Mouse (Mus musculus): ENCODE results near the gene Lgals4.
A peak's percentile ranks its signal among the peaks of the same experiment; 100 is the strongest.

Gene Lgals4

DNA sequence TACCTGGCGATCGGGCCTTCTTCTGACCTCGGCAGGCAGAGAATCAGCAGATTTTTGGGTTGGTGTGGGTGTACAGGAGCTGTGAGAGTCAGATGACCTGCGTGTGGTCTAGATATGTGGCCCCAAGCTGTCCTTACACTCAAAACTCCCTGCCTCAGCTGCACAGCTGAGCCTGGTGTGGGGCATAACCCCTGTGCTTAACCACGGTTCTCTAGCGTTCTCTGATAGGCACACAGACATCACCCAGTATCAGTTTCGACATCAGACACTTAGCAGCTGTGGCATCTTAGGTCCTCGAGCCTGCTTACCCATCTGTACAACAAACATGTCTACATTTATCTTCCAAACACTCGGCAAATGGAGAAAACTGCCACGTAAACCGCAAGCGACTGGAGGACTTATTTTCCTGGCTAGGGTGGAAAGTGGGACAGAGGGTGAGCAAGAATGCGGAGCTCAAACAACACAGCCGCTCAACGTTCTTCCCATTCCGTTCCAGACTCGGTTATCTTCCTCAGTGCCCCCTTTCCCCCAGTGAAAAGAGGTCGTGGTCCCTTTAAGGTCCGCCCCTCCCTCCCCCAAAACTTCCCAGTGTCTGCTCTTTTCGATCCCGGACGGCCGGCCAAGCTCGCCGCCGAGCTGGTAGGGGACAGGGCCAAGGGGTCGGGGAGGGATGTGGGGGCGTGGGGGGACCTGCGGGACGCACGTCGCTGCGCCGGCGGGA lies 25.3 kb upstream of the Lgals4 start, which contains the start of gene Hnrnpl:
Hnrnpl (plus strand) TSS at position 321 of the 721 bp plus-strand sequence.
- peak; percentile 52 to 53 for DNase-seq (ENCODE audit: low spot score in 2 of 2)

DNA sequence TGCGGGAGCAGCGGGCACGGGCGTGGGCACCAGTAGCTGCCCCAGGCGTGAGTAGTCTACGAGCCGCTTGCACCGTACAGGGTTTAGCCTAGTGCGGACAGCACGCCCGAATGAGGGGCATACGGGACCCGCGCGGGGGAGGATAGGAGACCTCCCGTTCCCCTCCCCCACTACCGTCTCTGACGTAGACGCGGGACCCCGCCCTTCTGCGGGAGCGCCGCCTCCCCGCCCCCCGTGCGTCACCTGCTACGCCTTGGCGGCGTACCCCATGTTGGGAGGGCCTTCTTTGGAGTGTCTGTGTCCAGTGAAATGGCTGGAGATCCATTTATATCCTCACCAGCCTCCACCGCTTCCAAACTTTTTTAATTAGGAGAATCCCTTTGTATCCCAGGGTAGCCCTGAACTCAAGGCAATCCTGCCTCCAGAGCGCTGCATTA lies 24.7 kb upstream of the Lgals4 start:
- DNase-seq (ENCODE audit: low spot score in 2 of 2) = peak; percentile 95

DNA sequence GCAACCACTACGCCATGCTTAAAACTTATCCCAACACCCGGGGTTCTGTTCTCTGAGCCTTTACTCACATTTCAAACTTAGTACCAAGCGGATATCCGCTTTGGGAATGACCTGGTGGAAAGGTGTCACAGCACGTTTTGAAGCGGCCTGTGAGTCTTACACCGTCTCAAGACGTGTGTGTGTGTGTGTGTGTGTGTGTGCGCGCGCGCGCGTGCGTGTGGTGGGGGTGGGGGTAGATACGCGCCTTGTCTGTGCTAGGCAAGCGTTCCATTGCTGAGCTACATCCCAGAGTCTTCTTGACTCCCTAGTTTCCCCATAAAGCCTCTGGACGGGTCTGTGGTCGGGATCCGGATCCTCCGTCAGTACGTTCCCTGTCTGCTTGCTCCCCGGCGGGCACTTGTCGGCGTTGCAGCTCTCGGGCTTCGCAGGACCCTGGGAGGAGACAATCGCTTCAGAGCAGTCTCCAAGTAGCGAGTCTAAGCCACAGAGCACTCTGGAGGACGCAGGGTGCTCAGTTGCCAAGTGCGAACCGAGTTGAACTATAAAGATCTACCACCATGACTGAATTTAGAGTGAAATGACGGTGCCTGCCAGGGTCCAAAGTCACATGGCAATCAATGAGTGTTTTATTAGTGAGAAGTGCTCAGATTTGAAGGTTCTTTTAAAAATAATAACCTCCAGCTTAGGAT lies 24.1 kb upstream of the Lgals4 start:
- peak in 1 of 2 experiments; percentile 62 for DNase-seq (ENCODE audit: low spot score in 2 of 2)

DNA sequence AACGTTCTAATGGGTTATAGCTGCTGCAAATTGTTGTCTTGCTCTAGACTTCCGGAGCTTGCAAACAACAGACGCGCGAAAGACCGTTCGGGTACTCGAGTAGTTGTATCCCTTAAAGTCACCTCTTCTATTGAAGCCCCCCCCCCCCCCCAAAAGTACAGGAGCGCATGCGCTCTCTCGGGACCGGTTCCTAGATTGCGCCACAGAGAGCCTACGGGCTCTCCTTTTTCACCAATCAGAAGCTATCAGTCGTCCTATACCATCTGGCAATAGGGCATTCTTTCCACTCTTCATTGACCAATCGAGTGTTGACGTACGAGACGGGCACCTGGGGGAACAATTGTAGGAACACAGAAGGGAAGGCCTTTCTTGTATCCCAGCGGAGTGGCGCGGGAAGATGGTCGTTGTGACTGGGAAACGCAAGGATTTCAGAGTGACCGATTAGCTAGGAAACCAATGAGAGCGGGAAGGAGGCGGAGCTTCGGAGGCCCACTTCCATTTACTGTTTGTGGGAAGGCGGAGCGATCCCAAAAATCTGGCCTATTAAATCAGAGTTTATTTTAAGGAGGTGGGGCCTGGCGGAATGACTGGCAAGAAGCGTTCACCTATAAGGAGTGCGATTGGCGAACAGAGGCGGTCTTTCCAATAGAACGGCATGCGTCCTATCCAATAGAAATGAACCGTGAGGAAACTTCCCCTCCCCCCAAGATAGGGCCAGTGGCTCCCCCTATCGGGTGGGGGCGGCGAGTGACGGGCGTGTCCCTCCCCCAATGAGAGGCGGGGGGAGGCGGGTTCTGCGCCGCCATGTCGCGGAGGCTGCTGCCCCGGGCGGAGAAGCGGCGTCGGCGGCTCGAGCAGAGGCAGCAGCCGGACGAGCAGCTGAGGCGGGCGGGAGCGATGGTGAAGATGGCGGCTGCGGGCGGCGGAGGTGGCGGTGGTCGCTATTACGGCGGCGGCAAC lies 23.3 kb upstream of the Lgals4 start:
- DNase-seq (ENCODE audit: low spot score in 2 of 2) = peak; percentile 99

DNA sequence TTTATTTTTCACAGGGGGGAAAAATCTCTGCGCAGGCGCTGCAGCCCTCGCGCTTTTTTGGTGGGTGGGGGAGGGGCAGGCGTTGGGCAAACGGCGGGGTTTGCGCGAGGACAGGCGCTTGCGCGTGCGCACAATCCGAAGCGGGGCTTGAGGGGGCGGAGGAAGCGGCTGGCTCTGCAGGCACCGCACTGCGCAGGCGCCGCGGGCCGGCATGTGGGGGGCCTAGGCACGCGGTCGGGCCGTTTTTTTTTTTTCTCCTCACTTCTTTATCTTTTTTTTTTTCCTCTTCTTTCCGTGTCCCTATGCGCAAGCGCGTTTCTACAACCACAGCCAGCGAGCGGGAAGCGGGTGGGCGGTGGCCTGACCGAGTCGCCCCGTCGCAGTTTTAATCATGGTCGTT lies 22.4 kb upstream of the Lgals4 start:
- DNase-seq (ENCODE audit: low spot score in 2 of 2) = peak; percentile 84 to 91

DNA sequence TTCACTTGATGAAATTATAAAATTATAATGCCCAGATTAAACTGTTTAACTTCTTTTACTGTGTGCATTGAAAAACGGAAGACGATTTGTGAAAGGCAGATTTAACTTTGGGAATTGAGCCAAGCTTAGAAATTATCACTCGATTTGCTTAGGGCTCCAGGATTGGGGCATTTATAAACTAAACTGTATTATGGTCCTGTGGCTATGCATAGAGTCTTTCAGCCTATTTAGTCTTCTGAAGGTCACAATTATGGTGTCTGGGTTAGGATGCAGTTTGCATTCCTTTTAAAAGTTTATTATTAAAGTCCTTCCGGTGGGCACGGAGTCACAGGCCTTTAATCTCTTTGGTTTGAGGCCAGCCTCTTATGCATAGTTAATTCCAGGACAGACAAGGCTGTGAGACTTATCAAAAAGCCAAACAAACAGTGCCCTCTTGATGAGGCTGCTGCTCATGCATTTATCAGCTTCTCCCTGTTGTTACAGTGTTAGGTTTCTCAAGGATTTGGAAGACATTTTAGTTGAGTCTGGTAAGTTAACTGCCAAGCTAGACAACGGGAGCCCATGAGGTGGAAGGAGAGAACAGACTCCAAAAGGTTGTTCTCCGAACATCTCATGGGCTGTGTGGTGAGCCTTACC lies 21.9 kb upstream of the Lgals4 start:
- DNase-seq (ENCODE audit: low spot score in 2 of 2) = no peak

DNA sequence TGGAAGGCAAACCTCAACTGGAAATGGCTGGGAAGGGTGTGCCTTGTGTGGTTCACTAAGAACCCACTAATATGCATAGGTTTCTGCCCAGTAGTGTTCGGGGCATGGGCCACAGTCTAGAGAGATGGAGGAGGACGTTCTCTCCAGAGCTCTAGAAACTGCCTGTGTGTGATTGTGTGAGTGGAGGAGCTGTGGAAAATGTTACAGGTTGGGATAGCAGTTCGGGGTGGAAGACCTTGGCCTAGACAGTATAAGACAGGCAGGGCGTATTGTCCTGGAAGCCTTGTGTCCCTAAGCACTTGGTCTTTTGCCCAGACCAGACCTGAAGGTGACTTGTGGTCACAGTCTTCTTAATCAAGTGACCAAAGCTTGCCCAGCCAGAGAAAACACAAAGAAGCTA lies 21.2 kb upstream of the Lgals4 start:
- no peak for DNase-seq (ENCODE audit: low spot score in 2 of 2)

DNA sequence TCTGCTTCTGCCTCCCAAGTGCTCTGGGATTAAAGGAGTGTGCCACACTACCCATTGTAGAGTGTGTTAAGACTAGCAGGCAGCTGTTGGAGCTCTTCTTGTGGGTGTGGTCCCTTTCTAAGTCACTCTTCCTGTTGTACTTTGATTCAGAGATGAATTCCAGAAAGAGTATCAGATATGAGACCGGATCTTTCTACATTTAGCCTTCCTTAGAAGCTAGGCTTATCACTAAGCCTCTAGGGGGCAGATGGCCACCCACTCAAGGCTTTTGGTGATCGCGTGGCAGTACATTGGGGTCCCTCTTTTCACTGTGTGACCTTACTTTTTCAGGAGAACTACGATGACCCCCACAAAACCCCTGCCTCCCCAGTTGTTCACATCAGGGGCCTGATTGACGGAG lies 20.7 kb upstream of the Lgals4 start:
- DNase-seq (ENCODE audit: low spot score in 2 of 2) = no peak

DNA sequence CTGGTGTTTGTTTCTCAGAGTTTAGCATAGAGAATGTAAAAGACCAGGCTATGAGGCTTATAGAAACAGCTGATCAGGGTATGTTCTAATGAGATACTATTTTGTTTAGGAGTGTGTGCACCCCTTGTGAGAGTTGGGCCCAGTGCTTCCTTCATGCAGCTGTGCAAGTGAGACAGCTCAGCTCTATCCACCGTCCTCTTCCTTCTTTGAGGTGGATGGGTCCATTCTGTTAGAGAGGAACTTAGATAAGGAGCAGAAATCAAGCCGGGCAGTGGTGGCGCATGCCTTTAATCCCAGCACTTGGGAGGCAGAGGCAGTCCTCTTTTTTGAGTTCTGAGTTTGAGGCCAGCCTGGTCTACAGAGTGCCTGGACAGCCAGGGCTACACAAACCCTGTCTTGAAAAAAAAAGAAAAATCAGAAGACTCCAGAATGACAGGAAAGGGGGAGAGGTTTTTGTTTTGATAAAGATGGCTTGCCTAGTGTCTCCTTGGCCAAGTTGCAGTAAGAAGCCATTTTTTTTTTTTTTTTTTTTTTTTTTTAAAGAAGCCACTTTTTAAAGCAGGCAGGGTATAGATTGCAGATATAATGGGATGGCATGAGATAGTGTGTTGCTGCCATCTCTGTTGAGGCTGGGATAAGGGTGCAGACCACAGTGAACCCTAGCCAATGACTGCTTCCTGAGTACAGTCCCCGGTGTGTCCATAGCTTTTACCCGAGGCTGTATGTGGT lies 19.2 kb upstream of the Lgals4 start:
- no peak for DNase-seq (ENCODE audit: low spot score in 2 of 2)

DNA sequence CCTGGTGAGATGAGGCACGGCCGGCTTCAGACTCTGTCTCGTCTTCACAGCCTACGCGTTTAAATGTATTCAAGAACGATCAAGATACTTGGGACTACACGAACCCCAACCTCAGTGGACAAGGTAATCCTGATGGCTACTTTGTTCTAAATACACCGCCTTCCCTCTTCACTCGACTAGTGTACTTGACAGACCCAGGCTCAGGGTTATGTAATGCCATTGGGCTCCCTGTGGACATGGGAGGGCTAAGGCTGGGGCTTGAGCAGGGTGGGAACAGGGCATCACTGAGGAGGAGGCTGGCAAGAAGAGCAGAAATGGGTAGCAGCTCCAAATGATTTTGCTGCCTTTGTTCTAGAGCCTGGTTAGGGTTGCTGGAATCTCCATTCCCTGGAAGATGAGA lies 18.4 kb upstream of the Lgals4 start:
- no peak for DNase-seq (ENCODE audit: low spot score in 2 of 2)

DNA sequence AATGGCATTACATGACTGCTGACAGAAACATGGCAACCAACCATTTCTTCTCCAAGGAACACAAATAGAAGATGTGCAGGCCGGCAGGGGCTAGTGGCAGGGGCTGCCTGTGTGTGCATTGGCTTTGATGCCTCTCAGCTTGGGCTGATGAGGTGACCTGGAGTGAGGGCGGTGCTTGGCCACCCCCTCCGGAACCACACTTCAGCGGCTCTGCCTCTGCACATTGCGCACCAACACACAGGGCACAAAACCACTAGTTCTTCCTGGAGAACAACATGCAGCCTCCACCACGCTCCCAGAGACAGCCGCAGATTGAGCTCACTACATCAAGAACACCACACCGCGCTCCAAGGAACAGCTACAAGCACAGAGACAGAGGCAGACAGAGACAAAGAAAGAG lies 17.5 kb upstream of the Lgals4 start:
- DNase-seq (ENCODE audit: low spot score in 2 of 2) = no peak

DNA sequence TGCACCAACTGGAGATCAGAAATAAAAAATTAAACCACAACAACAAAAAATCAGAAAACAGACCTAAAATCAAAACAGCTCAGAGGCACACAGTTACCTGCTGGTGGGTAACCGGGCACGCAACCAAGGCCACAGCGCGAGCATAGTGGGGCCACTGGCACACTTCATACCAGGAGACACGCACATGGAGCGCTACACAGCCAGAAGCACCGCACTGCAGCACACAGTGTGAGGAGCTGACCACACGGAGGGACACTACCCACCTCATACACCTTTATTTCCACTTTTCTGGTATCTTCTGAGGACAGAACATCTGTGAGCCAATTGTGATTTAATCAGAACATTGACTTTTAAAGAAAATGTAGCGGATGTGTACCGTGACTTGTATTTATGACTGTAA lies 16.7 kb upstream of the Lgals4 start:
- no peak for DNase-seq (ENCODE audit: low spot score in 2 of 2)

DNA sequence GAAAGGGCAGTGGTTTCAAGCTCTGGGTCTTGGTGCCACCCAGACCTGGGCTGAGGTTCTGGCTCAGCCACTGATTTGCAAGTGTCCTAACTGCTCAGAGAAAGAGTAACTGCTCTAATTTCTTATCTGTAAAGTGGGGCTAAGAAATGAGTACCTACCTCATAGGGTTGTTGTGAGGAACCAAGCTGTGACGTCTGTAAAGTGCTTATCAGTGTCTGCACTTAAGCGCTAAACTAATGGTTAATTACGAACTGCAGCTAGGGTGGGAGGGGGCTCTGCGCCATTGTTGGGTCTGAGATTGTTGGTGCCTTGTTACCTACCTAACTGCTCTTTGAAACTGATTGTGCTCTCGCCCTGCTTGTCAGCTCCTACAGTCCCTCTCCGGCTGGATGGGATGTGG lies 16.1 kb upstream of the Lgals4 start:
- DNase-seq (ENCODE audit: low spot score in 2 of 2) = no peak

DNA sequence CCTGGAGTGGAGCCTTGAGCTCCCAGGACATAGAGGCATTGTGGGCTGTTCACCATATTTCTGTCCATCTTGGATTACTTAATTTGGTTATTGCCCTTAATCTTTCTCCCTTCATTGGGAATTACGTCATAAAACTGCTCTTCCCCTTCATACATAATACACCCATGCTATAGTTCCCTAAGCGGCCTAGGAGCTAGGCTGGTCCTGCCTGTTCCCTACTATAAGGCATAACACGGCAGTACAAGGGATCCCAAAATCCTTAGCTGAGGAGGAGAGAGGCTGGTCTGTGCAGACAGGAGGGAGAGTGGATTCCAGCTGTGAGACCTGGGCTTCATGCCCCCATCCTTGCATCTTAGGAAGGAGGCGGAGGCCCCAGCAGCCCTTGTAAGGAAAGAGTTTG lies 15.7 kb upstream of the Lgals4 start:
- DNase-seq (ENCODE audit: low spot score in 2 of 2) = no peak

DNA sequence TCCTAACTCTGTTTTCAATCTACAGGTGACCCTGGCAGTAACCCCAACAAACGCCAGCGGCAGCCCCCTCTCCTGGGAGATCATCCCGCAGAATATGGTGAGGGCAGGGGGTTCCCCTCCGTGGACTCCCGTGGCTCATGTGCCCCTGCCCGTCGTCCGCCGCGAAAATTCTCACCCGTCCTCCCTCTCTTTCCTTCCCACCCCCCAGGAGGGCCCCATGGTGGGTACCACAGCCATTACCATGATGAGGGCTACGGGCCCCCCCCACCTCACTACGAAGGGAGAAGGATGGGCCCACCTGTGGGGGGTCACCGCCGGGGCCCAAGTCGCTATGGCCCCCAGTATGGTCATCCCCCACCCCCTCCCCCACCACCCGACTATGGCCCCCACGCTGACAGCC lies 15.2 kb upstream of the Lgals4 start:
- DNase-seq (ENCODE audit: low spot score in 2 of 2) = no peak

DNA sequence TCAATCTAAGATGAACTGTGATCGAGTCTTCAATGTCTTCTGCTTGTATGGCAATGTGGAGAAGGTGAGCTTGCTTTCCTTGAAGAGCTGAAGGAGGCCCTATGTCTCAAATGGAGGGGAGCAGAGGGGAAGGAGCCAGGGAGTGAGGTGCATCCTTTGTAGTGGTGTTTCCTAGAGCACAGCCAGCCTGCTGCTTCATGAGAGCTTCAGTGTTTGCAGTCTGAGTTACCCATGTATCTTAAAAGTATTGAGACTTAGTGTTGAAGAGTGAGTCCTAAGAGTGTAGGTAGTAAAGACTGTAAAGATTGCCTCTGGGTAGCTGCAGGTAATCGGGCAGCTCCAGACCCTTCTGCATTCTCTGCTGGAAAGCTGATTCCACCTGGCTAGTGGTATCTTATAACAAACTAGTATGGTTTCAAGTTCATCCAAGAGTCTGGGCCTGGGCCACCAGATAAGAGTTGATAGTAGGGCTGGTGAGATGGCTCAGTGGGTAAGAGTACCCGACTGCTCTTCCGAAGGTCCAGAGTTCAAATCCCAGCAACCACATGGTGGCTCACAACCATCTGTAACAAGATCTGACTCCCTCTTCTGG lies 14.7 kb upstream of the Lgals4 start:
- no peak for DNase-seq (ENCODE audit: low spot score in 2 of 2)

DNA sequence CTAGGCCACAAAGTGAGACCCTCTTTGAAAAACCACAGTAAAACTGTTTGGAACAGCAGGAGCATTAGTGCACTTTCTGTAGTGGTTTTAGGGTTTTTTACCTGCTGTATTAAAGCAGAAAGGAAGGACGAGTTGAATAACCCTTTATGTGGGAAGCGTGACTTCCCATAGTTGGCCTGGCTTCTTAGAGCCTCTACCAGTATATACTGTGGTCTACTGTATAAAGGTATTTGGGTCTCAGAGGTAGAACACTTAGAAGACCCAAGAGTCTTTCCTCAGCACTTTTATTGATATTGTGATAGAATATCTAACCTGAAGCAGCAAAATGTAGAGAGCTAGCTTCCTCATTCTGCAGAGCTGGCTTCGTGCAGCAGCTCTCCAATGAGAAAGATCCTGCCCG lies 14.1 kb upstream of the Lgals4 start:
- DNase-seq (ENCODE audit: low spot score in 2 of 2) = no peak

DNA sequence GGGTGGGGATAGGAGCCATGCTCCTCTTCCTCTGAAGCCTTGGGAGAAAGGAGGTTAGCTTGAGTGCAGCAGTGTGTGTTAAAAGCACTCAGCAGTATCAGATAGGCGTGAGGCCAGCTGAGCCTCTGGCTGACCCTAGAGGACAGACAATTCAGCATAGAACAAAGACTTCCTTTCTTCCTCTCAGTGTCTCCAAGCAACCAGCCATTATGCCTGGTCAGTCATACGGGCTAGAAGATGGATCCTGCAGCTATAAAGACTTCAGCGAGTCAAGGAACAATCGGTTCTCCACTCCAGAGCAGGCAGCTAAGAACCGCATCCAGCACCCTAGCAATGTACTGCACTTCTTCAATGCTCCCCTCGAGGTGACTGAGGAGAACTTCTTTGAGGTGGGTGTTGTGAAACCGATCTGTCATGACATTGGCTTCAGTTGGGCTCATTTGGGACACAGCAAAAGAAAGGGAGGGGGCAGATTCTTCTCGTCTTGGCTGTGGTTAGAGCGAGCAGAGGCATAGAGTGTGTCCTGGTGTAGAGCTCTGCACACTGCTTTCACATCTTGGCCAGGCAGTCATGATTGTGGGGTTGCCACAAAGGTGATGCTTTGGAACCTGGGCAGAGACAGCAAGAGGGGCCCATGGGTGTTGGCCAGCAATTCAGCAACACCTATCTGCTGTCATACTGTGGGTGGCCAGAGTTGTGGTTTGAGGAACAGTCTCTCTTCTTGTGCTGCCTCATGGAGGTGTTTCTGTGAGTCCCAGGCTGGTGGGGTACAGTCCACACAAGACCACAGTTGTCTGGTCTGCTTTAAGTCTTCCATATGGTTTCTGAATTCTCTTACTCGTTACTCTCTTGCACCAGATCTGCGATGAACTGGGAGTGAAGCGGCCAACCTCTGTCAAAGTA lies 13.0 kb upstream of the Lgals4 start:
- no peak for DNase-seq (ENCODE audit: low spot score in 2 of 2)

DNA sequence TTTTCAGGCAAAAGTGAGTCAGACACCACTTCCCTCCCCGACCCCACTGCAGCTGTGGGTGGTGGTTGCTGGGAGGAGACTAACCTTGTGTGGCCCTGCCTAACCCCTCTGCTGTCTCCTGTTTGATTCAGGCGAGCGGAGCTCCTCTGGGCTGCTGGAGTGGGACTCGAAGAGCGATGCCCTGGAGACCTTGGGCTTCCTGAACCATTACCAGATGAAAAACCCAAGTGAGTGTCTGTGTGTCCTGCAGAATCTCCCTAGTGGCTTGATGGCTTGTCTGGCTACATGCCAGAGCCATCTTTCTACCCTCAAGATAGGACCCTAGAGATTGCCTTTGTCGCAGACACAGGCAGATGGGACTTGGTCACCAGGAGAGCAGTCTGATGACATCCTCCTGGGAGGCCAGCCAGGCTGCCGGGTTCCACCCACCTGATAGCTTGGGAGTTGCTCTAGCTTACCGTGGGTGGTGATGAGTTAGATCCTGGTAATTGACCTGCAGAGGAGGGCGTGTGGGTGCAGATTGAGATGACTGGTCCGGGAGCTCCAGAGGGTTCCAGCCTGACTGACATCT lies 12.3 kb upstream of the Lgals4 start:
- DNase-seq (ENCODE audit: low spot score in 2 of 2) = peak; percentile 70 to 71

All from right cerebral cortex, adult 2 months (tissue).